Mouse (Mus musculus) large intestine, adult 2 months (tissue): ENCODE measurements around the gene Plek2. TPM values are rescaled to one million over a fixed set of nuclear protein-coding genes. Genes with fewer than 3 reads are reported as not detected.

Source experiments
- DNase-seq: peaks from one replicate; pipeline ENCODE4 v3.0.0-alpha.2; 2012; ENCODE audit warnings: low read depth, low spot score
- WGBS: fragments of 180-500 bp; shearing (Covaris S2); methylation state at CpG from one replicate; pipeline ENCODE4 v1.1.7; 2018; 5-methylcytosine and 5-hydroxymethylcytosine counted together
- polyA plus RNA-seq: library from polyadenylated mRNA; depleted of rRNA; stranded (reverse); fragments of >200 nt; gene quantifications from 2 replicates; pipeline ENCODE4 v1.2.3, GENCODE M21; 2012

Plek2 gene
- polyA plus RNA-seq, 1 experiment, result 16.3 TPM

GRCm38 (mm10) chr12:78914458-78914857 is 7.7 kb upstream of the Plek2 start:
- DNase-seq, result peak; percentile 74
- 25% methylated on average over 4 of the region's 4 CpGs for WGBS

- WGBS, result 4% methylated on average over 37 of the region's 37 CpGs
- peak; percentile 88 for DNase-seq
Observed at GRCm38 (mm10) chr12:78911707-78912417, 5.1 kb upstream of the Plek2 start.

GRCm38 (mm10) chr12:78910684-78911461 is 4.1 kb upstream of the Plek2 start:
- whole genome bisulfite sequencing, result 21% methylated on average over 16 of the region's 16 CpGs
- DNase-seq, result no peak

DNA sequence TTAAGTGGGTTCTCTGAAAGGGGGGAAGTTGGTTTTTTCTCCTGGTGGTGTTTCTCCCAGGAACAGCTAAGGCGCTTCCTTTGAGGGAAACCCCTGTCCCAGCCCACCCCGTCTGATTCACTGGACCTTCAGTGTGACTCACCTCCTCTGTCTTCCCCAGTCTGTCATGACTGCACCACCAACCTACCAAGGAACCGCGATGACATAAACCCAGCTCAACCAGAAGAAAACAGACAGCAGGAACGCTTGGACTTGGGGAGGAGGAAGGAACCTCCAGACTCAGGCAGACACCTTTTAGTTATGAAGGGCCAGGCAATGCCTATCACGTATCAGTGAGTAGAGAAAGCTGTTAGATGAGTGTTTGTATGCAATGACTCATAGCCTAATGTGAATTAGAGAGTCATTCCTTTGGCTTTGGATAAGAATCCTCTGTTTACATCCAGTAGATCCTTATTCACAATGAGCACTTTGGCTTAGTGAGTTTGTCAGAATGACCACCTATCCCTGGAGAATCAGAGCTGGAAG is 1.4 kb upstream of the Plek2 start:
- no peak for DNase-seq
- 66% methylated on average over 6 of the region's 6 CpGs for WGBS

DNA sequence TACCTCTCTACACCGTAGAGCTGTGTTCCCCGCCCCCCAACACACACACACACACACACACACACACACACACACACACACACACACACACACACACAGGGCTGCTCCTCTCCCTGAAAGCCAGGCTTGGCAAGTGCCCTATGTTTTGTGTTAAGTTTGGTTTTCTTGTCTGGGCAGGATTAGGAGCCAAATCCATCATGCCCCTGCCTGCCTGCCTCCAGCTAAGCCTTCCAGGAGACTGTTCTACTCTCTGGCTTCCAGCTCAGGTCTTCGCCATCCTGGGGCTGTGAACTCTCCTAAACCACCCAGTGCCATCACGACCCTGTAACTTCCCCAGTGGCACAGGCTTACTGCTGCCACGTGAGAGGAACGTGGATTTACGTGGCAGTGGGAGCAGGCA is 2.3 kb downstream of the Plek2 start:
- no peak for DNase-seq
- WGBS, result 86% methylated on average over 7 of the region's 7 CpGs

DNA sequence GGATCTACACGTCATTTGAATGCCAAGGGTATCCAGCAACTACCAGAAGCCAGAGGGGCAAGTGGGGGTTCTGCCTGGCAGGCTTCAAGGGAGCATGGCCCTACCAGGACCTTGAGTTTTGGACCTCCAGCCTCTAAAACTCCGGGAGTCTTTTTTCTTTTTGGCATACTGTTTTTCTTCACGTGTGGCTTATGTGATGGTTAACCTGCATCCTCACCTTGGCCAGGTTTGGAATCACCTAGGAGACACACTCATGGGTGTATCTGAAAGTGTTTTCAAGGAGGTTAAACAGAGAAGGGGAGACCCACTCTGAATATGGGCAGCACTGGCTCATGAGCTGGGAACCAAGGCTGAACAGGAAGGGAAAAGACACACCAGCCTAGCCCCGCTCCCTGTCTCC is 3.5 kb downstream of the Plek2 start:
- no peak for DNase-seq
- WGBS, result 87% methylated on average over 4 of the region's 4 CpGs

- no peak for DNase-seq
- 87% methylated on average over 5 of the region's 5 CpGs for WGBS
Observed at GRCm38 (mm10) chr12:78901467-78901866, 5.3 kb downstream of the Plek2 start.

DNA sequence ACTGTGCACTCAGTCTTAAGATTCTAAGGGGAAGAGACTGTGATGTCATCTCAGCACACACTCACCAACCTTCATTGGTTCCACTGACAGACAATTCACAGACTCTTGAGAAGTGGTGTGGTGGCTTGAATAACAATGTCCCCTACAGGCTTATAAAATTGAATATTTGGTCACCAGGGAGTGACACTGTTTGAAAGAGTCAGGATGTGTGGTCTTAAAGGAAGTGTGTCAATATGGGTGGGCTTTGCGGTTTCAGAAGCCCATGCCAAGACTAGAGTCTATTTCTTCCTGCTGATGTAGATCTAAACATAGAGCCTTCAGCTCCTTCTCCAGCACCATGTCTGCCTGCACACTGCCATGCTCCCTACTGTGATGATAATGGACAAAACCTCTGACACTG is 8.9 kb downstream of the Plek2 start:
- DNase-seq, result no peak
- WGBS, result 86% methylated on average over 1 of the region's 1 CpGs

DNA sequence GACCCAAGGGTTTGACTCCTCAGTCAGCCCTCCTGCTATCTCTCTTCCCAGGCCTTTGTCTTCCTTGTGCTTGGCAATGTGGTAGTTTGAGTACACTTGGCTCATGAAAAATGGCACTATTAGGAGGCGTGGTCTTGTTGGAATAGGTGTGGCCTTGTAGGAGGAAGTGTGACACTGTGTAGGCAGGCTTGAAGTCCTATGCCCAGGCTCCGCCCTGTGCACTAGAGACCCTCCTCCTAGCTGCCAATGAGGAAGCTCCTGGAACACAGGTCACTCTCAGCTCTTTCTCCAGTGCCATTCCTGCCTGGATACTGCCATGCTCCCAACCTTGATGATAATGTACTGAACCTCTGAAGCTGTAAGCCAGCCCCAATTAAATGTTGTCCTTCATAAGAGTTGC is 15.6 kb downstream of the Plek2 start:
- 89% methylated on average over 2 of the region's 2 CpGs for WGBS
- DNase-seq, result no peak

- no peak for DNase-seq
- WGBS, result 21% methylated on average over 1 of the region's 1 CpGs
Observed at GRCm38 (mm10) chr12:78890062-78890461, 16.7 kb downstream of the Plek2 start.

- WGBS, result 92% methylated on average over 3 of the region's 3 CpGs
Observed at GRCm38 (mm10) chr12:78874581-78874980, 32.2 kb downstream of the Plek2 start.

GRCm38 (mm10) chr12:78868115-78868514 is 38.6 kb downstream of the Plek2 start:
- DNase-seq, result no peak
- WGBS, result 35% methylated on average over 1 of the region's 1 CpGs

More at GRCm38 (mm10) chr12:78874581-78874980, 32.2 kb downstream of the Plek2 start:
- no peak for DNase-seq

DNA sequence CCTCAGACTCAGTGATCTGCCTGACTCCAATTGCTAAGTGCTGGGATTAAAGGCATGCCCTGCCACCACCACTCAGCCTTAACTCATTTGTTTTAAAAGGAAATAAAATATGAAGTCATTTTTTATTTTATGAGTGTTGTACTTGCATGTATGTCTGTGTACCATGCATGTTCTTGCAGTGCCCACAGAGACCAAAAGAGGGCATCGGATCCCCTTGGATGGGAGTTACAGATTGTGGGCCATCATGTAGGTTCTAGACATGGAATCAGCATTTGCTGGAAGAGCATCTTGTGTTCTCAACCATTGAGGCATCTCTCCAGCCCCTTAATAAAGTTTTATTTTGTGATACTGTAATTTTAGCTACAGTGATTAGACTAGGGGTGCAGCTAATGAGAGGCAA is 41.3 kb downstream of the Plek2 start:
- no peak for DNase-seq
- WGBS, result 93% methylated on average over 1 of the region's 1 CpGs

DNA sequence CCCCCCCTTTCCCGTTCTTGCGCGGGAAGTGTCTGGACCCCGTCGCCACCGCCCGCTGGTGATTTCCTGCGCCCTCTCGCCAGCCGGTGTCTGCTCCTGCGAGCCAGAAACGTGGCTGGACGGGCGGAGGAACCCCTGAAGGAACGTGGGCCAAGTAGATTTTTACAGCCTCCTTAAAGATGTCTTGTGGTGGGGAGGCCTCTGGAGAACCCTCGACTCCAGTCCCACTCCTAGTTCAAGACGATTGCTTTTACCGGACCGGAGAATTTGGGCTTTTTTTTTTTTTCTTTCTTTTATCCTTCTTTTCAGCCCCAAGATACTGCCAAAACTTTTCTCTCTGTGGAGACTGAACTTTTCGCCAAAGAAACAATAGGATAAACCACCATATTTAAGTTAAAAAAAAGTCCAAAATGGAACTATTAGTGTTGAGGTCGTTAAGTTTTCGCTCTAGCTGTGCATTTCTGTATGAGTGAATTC is 44.5 kb downstream of the Plek2 start:
- DNase-seq, result no peak
- under 1% methylated on average over 22 of the region's 22 CpGs for WGBS

DNA sequence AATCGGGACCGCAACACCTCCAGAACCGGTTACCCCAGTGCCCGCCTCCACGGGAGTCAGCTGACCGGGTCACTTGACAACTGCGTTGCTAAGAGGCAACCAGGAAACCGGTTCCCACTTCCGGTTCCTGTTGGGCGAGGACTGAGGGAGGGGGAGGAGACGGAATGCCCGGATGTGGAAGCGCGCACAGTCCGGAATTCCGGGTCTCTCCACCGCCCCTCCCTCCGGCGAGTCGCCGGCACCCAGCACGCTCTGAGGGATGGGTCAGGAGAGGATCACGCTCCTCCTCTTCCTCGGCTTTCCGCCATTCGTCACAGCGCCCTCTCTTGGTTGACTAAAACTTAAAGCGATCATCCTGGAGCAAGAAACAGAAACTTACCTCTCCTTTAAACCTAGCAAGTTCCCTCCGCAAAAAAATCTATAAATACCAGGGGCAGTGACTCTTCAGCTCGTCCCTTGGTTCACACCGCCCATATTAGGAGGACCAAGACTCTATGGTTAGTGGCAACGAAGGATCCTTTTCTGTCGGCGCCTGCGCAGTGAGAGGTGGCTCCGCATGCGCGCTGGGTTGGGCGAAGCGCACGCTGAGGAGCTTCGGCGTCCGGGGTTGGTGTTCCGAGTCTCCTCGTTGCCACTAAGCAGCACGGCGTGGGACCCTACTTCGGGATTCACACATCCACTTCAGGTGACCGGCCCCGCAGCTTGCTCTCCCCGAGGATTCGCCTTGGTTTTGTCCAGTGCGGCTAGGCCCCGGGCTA is 45.1 kb downstream of the Plek2 start, which contains the start of the genes Atp6v1d and Eif2s1:
Gene Atp6v1d, minus strand, starts transcription at position 143 of the 758 bp plus-strand sequence.
Gene Eif2s1, plus strand, starts transcription at position 324 of the 758 bp plus-strand sequence.
- WGBS, result under 1% methylated on average over 55 of the region's 55 CpGs
- peak; percentile 98 for DNase-seq

DNA sequence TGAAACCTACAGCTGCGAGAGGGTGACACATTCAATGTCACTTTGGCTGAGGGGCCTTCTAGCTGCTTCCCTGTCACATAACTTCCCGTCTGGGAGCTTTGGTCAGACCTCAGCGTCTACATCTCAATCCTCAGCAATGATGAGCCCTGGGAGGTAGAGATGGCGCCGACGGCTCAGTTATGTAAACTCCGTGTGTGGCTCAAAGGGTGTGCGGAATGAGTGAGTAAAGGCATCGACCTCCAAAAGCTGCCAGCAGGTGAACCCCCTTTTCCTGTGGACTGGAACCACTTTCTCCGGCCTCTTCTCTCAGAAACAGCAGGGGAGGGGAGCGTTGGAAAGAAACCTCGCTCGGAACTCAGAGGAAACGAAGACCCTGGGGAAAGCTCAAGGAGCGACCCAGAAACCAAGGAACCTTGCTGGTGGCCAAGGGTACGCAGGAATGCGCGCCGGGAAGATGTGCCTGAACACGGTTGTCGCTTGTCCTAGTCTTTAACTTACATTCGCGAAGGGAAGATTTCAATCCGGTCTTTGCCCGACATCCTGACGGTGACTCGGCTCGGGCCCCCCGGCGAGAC is 45.8 kb downstream of the Plek2 start:
- under 1% methylated on average over 30 of the region's 30 CpGs for WGBS
- DNase-seq, result no peak

DNA sequence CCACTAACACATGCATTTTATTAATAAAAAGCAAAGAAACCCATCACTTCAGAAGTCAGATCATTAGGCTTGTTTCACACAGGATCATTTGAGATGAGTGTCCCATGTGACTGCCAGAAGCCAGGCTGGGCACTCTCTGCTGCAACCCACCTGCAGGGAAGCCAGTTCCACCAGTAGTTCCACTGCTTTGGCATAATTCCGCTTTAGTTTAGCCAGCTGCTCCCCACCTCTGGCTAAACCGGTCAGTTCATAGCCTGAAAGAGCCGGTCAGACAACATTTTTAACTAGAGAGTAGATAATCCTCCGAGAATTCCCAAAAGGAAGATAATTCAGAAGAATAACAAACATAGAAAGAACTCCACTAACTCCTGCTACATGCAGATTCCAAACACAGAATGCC is 58.5 kb downstream of the Plek2 start:
- WGBS, result 67% methylated on average over 4 of the region's 4 CpGs
- DNase-seq, result no peak

DNA sequence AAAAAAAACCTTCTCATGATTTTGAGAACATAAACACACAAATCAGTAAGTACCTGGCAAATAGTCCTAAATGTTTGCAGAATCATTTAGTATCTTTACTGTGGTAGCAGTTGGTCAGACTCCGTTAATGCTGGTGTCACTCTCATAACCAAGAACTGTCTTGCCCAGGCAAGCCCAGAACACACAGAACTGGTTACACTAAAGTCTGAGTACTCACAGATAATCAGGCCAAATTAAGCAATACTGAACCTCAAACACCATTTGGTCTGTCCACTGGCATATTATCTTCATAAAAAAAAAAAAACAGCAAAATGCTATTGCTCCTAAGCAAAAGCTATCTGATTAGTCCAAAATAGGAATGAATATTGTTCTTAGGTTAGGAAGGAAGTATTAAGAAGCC is 64.3 kb downstream of the Plek2 start:
- 92% methylated on average over 1 of the region's 1 CpGs for WGBS
- DNase-seq, result no peak

DNA sequence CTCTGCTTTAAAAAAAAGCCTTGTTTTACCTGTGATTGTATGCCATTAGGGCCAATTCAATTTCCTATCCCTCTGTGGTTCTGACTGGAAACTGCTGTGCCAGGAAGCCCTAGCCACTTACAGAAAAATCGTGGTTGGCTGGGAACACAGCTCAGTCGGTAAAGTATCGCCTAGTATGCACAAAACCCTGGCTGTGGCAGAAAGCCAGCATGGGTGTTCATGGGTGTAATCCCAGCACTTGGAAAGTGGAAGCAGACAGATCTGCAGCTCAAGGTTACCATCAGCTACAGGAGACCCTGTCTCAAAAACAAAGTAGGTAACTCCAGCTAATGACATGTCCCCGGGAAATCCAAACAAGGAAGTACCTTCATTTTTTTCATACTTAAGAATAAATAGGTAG is 66.9 kb downstream of the Plek2 start:
- no peak for DNase-seq
- 62% methylated on average over 4 of the region's 4 CpGs for WGBS
